Mouse (Mus musculus) cerebellum, adult 2 months (tissue): Measurements from ENCODE around the gene Spats1.

Experiments used
- CTCF ChIP-seq: fragments of 200-500 bp; IDR thresholded peaks from 2 replicates; pipeline ENCODE4 v1.5.1; 2011; ENCODE audit warnings: low read depth, mild to moderate bottlenecking, control low read depth, low read length, moderate library complexity, borderline replicate concordance; ENCODE audit not compliant: insufficient read depth
- POLR2A ChIP-seq: fragments of 200-500 bp; IDR thresholded peaks from 2 replicates; pipeline ENCODE4 v1.6.1; 2011; ENCODE audit warnings: low read length, control low read depth, borderline replicate concordance; ENCODE audit not compliant: insufficient read depth

DNA sequence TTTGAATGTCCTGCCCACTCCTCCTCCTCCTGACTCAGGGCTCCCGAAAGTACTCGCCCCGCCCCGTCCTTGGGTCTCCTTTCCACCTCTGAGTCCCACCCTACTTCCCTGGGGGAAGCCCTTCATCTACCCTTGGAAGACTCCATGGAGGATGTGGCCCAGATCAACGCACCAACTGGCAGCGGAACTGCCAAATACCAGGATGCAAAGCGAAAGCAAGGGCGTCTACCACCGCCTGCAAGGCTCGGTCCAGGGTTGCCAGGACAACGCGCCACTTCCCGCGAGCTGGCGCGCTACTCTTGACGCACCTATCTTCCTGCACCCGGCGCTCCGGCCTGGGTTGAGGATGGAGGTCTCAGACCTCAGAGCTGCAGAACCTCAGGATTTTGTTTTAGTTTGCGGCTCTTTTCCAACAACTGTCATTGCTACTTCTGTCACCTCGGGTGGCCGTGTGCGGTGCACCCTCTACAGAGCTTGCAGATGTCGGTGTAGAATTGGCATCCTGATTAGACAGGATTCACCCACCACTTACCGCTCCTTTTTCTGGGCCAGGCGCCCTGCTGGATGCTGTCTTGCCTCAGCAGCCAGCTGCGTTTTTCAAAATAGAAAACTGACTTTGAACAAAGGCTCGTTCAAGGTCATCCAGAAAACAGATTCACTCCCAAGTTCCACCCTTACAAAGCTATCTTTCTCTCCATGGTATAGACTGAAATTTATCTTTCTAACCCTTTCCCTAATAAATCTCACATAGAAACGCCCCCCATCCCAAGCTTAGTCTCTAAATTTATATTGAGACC lies at the start of gene Spats1:
- TF ChIP-seq CTCF (no peak), POLR2A (peak; percentile 73)
